Mouse (Mus musculus) cerebellum, postnatal 4 days (tissue): Measurements from ENCODE around the gene Cngb1.
A peak's percentile ranks its signal among the peaks of the same experiment; 100 is the strongest.

ENCODE experiments used
- DNase-seq, 2 experiments: peaks; one replicate each; pipeline ENCODE4 v3.0.0; 2022; ENCODE audit warnings: low spot score in 2 of 2, mixed read lengths in 1 of 2

Cngb1 gene

GRCm38 (mm10) chr8:95306431-95306830, at the start of gene Cngb1:
TSS of gene Cngb1 (minus strand) at chr8:95306585.
- no peak for DNase-seq

- no peak for DNase-seq
Observed at GRCm38 (mm10) chr8:95354606-95355005, 48.2 kb upstream of the Cngb1 start.

- DNase-seq = peak in 1 of 2 experiments; percentile 44
Observed at GRCm38 (mm10) chr8:95352871-95353866, 46.8 kb upstream of the Cngb1 start.

GRCm38 (mm10) chr8:95352151-95352870, 45.9 kb upstream of the Cngb1 start, which contains the start of gene Mmp15:
TSS of gene Mmp15 (plus strand) at chr8:95352268.
- peak in 1 of 2 experiments; percentile 59 for DNase-seq

- no peak for DNase-seq
Observed at GRCm38 (mm10) chr8:95351461-95351860, 45.1 kb upstream of the Cngb1 start.

GRCm38 (mm10) chr8:95348811-95349630, 42.6 kb upstream of the Cngb1 start:
- peak in 1 of 2 experiments; percentile 72 for DNase-seq

GRCm38 (mm10) chr8:95348356-95348755, 42.0 kb upstream of the Cngb1 start:
- DNase-seq = no peak

GRCm38 (mm10) chr8:95346643-95347545, 40.5 kb upstream of the Cngb1 start:
- DNase-seq = peak; percentile 58 to 85

- DNase-seq = no peak
Observed at GRCm38 (mm10) chr8:95344668-95345067, 38.3 kb upstream of the Cngb1 start.

- no peak for DNase-seq
Observed at GRCm38 (mm10) chr8:95341721-95342120, 35.3 kb upstream of the Cngb1 start.

GRCm38 (mm10) chr8:95336363-95336762, 30.0 kb upstream of the Cngb1 start:
- no peak for DNase-seq

- no peak for DNase-seq
Observed at GRCm38 (mm10) chr8:95335706-95336105, 29.3 kb upstream of the Cngb1 start.

- no peak for DNase-seq
Observed at GRCm38 (mm10) chr8:95332437-95333199, 26.2 kb upstream of the Cngb1 start.

GRCm38 (mm10) chr8:95331720-95332436, 25.5 kb upstream of the Cngb1 start, which contains the start of the genes Zfp319 and Usb1:
TSS of gene Zfp319 (minus strand) at chr8:95331950.
TSS of gene Usb1 (plus strand) at chr8:95332284.
- peak; percentile 90 to 93 for DNase-seq

- no peak for DNase-seq
Observed at GRCm38 (mm10) chr8:95331156-95331719, 24.9 kb upstream of the Cngb1 start.

- DNase-seq = no peak
Observed at GRCm38 (mm10) chr8:95330367-95330766, 24.0 kb upstream of the Cngb1 start.

GRCm38 (mm10) chr8:95327866-95328465, 21.6 kb upstream of the Cngb1 start:
- DNase-seq = no peak

- no peak for DNase-seq
Observed at GRCm38 (mm10) chr8:95326822-95327221, 20.4 kb upstream of the Cngb1 start.
